Mouse (Mus musculus) T-helper 17 cell (primary cell): ENCODE measurements around the gene Pdilt.

ENCODE experiments used
- in situ Hi-C, 2 experiments: fragments of 300-600 bp; cut with MboI, MseI; formaldehyde crosslinking; loops; 1 replicate in 1 of 2; 2 replicates in 1 of 2; pipeline ENCODE4 v1.15.1; 2025; ENCODE audit warnings: high pct_unique_total_duplicates in 2 of 2

The Pdilt gene

DNA sequence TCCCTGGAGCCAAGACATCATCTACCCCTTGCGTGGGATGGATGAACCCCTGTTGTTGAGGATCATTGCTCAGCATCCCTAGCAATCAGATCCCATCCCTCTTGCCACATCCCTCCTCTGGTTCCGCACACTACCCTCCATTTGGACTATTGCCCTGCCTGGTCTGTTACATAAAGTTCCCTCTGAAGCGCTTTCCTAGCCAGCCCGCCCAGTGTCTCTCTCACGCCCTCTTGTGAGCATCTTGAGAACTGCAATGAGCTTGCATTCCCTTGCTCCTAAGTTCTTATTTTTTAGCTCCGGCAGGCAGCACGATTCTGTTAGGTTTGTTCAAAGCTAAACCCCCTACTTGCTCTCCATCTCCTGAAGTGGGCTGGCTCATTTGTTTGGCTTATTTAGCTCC lies 10.2 kb downstream of the Pdilt start:
- in situ Hi-C loops = loop anchor here (5.0 to 10.0 kb wide), 3 partner anchors 491 to 728 kb away; no protein-coding TSS in a partner anchor

- in situ Hi-C loops = loop anchor here (5.0 to 10.0 kb wide), 3 partner anchors 489 to 726 kb away; no protein-coding TSS in a partner anchor
These were observed 12.1 kb downstream of the Pdilt start for GRCm38 (mm10) chr7:119511143-119511542.

DNA sequence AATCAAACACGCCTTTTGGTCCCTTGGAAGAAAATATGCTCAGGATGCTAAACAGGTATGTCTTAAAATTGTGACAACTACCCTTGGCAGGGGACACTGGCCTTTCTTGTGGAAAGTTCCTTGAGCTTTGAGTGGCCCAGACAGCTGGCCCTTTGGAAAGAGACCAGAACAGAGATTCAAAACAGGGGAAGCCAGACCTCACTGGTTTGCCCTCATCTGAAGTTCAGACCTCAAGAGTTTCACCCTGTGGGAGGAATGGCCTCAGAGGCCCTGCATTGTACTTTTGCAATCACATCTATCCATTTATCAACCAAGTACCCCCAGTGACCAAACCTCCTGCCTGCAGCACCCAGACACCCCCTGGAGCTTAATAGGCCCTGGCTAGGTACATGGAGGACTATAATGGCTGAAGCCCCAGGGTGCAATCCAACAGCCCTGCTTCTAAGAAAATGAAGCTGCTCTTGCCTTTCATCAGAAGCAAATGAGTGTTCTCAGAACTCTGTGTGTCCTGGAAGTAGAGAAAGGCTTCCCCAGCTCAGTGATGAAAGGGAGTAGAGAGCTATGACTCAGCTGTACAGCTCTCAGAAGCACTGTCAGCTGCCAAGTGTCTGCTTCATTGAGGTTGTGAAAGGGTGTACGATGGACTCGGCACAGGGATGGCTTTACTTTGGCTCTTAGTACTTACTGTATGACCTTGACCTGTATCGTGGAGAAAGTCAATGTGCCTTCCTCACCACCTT lies 33.1 kb downstream of the Pdilt start:
- in situ Hi-C loops = no loop called here

DNA sequence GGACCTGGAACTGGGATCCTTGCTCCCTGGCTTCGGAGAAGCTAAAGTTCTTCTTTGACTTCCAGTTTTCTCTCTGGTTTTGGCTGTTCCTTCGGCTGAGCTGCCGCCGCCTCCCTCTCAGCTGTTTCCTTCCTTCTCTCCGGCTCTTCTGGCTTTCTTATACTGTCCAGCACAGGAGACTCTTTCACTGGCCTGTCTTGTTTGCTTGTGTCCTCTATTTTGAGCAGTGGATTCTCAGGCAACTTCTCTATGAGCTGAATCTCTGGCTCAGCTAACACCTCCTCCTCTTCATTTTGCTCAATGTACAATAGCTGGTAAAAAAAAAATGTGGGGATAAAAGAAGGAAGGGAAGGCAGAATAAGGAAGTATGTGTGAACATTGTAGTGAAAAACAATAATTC lies 36.6 kb downstream of the Pdilt start:
- in situ Hi-C loops = no loop called here

- in situ Hi-C loops = loop anchor here (5.0 kb wide), 1 partner anchor 48 kb away; no protein-coding TSS in a partner anchor
These were observed 39.1 kb downstream of the Pdilt start for GRCm38 (mm10) chr7:119484154-119484553.

DNA sequence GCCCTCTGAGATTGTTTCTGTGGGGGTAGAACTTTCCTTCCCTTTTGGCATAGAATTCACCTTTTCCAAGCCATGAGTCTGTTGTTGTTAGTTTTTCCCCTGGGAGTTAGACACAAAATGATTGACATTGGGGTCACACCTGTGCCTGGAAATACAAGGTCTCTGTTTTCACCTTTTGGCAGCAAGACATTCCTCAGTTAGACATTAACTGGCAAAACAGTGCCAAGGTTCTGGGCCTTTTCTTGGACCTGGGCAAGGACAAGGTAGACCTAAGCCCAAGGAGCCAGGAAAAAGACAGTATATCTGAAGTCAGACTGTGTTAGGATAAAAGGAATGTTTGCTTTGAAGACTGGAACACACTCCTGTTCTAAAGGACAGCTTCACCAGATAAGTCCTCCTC lies 44.0 kb downstream of the Pdilt start, which contains the start of gene Umod:
Gene Umod, minus strand, starts transcription at position 27 of the 400 bp plus-strand sequence.
- in situ Hi-C loops = no loop called here

DNA sequence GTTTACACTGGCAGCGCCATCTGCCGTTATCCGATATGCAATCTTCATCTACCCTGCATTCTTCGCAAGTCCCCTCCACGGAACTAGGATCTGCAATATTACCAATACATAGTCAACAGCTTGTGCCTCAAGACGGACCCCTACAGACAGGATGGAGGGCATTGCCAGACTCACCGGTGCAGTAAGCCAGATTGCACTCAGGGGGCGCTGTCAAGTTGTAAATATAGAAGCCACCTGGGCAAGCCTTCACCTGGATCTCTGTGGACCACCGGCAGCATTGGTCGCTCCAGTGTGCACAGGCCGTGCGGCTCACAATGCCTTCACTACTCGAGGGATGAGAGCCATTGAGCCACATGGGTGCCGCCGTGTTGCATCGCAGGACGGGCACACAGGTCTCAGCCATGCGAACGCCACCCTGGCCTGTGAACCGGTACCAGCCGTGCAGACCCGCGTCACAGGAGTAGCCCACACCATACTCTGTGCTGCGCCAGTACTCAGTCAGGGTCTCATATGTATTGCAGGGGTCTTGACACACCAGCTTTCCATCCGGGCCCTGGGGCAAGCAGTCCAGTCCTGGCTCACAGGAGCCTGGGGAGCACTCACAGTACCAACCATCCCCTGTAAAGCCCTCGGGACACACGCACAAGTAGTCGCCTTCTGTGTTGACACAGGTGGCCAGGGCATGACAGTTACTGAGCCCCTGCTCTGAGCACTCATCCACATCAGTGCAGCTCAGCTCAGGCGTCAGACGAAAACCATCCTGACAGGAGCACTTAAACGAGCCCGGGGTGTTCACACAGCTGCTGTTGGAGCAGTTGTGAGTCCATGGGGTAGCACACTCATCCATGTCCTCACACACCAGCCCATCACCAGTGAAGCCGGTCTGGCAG lies 46.5 kb downstream of the Pdilt start:
- in situ Hi-C loops = no loop called here

DNA sequence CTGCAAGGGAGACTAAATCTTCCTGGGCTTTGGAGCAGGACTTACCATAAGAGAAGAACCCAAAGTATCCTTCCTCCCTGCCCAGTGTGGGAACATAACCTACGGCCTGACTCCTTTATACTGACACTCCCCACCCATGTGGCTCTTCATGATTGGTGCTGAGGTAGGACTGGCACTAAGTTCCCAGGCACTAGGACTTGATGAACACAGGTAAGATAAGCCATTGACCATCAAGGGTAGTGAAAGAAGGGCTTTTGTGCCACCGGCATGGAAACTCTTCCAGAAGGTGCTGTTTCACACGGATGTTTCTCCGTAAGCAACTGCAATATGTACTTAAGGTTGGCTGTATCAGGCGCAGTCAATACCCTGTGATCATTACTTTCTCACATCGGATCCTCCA lies 64.1 kb downstream of the Pdilt start, which contains the start of gene Gp2:
Gene Gp2, minus strand, starts transcription at position 101 of the 400 bp plus-strand sequence.
- in situ Hi-C loops = no loop called here

DNA sequence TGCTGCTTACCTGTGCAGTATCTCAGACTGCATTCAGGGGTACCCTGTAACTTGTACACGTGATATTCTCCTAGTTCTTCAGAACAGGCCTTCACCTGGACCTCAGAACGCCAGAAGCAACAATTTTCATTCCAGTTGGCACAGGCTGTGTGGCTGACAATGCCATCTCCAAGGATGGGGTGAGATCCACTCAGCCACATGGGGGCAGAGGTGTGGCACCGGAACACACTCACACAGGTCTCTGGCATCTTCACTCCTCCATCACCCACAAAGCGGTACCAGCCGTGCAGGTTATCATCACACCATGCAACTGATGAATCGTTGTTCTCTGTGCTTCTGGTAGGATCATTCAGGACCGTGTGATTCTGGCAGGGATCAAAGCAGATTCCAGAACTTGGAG lies 69.1 kb downstream of the Pdilt start:
- in situ Hi-C loops = no loop called here

GRCm38 (mm10) chr7:119443849-119444248 lies 79.4 kb downstream of the Pdilt start:
- in situ Hi-C loops = no loop called here

DNA sequence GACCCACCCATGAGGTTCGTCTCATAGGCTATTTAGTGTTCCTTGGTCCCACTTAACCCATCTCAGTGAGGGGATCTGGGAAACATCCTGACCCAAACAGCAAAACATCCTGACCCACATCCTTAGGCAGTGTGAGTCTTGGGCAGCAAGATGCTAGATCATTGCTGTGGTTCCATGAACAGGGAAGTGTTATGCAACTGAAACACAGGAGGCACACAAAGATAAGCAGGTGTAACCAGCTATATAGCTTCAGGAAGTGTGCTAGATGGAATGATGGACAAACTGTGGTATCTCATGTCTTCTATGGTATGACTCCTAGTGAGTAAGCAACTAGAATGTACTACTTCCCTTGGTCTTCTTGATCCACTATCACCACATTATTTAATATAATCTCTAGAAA lies 81.4 kb downstream of the Pdilt start:
- in situ Hi-C loops = no loop called here
